Mouse (Mus musculus): ENCODE results near the gene Sar1b. TPM values are rescaled to one million over a fixed set of nuclear protein-coding genes. Genes with fewer than 3 reads are reported as not detected.
"Not testable (repeated sequence)": the region's sequence is repeated elsewhere in the genome, so short reads cannot be mapped to it uniquely, and the experiment has no call there.

Gene Sar1b
- total RNA-seq, 2 experiments from 2014 or later = 119 to 133 TPM

GRCm38 (mm10) chr11:51777478-51777877 is 14.0 kb downstream of the Sar1b start:
- no peak for DNase-seq

- no peak for DNase-seq
Measured at GRCm38 (mm10) chr11:51780773-51781267, 17.3 kb downstream of the Sar1b start.

DNA sequence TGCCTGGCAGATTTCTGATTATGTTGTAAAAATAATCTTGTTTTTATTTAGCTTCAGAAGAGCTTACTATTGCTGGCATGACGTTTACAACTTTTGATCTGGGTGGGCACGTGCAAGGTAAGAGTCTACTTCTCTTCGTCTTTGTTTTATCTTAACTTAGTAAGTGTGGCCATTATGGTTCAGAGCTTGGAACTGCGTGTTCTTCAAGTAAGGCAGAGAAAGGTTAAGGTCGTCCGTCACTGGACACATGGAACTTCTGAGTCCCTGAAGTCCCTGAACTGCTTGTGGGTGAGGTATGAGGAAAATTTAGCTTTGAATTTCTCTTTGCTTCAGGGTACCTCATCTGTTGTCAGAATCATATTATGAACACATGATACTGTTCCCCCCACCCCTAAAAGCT is 19.2 kb downstream of the Sar1b start:
- DNase-seq = no peak

- peak; percentile 56 for DNase-seq
Measured at GRCm38 (mm10) chr11:51785926-51786325, 22.4 kb downstream of the Sar1b start.

DNA sequence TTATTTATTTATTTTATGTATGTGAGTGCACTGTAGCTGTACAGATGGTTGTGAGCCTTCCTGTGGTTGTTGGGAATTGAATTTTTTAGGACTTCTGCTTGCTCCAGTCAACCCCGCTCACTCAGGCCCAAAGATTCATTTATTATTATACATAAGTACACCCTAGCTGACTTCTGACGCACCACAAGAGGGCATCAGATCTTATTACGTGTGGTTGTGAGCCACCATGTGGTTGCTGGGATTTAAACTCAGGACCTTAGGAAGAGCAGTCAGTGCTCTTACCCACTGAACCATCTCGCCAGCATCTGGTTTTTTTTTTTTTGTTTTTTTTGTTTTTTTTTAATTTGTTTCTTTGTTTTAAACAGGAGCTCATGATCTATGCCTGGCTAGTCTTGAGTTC is 26.2 kb downstream of the Sar1b start:
- not testable (repeated sequence) for DNase-seq

- DNase-seq = no peak
Measured at GRCm38 (mm10) chr11:51790662-51791061, 27.2 kb downstream of the Sar1b start.

DNA sequence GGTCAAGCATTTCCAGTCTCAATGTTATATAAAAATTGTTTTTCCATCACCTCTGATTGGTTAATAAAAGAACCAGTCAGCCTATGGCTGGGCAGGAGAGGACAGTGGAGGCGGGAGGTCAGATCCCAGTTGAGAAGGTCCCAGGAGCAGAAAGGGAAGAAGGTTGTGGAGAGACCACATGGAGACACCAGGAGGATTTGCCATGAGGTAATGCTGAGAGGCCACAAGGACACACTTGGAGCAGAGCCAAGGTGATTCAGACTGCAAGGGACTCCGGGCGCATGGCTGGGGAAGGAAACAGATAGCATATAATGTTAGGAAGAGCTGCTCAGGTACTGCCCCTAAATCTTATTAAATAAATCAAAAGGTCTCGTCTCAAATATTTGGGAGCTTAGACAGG is 32.8 kb downstream of the Sar1b start:
- DNase-seq = no peak

DNA sequence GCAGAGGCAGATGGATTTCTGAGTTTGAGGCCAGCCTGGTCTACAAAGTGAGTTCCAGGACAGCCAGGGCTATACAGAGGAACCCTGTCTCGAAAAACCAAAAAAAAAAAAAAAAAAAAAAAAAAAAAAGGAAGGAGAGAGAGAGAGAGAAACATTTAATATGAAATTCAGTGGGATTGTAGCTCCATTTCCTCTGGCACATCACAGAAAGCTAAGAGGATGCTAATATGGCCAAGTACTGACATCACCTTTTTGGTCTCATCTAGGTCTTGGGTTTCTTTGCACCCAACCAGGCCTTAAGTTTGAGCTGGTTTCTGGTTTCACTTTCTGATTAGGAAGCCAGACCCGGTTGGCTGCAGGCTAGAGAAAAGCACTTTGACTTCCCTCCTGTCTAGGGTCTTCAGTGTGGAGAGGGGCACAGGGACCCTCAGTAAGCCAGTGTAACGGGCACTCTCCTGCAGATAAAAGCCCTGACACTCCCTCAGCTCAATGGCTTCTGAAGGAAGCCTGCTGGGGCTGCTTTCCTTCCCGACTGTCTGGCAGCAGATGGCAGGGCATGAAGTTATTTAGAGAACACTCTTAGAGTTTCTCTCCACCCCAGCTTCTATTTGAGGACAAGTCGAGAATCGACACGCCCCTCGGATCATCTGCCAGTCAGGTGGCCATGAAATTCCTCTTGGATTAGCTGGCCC is 37.3 kb downstream of the Sar1b start:
- DNase-seq = no peak

DNA sequence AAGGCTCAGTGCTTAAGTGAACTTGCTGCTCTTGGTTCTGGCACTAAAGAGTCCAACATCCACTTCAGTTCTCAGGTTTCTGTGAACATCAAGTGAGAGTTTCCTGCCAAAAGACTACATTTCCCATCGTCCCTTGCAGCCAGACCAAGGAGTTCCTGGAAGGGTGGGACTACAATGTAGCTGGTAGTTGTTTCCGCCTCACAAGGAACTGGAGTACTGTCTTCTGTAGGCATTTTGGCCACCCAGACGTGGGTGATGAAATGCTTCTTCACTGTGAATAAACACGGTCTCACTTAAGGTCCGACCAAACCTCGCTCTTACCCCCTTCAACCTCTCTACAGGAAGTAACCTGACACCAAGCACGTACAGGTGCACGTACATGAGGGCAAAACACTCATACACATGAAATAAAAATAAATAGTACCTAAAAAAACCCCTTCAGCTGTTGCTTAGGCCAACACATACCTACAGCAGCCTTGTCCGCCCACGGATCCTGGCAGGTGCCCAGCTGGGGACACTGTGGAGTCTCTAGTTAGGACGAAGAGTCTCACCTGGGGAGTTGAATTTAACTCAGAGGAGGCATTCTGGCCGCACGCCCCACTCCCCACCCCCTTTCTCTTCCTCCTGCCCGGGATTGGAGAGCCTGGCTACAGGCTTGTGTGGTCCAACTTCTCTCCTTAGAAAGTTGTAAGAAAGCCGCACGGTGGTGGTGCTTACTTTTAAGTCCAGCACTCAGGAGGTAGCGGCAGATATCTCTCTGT is 41.9 kb downstream of the Sar1b start:
- DNase-seq = peak; percentile 40

DNA sequence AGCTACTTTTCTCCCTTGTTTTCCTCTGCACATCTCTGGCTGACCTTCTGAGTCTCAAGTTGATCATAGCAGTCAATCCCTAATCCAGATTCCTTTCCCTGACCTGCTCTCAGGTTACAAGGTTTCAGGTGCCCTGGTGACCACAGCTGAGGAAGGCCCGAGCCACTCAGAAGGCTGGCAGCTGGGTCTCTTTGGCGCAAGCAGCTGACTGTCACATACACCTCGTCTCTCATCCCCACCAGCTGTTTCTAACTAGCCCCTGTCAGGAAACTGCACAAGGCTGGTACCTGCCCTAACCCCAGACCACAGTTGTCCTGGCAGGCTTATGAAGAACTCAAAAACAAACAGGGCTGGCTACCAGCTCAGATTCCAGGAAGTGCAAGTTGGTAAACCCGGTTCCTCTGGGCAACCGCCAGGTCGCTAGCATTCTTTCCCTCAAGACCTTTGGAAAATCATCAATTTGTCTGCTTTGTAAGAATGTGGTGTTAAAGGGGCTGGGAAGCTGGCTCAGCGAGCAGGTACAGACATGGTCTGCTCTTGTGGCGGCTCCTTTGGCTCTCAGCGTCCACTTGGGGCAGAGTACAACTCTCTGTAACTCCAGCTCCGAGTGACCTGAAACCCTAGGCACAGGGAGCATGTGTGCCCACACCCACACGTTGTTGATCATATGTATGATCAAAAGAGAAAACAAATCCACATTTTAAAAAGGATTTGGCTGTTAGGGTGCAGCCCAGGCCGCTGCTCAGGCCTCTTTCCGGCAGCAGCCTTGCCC is 43.8 kb downstream of the Sar1b start:
- no peak for DNase-seq

GRCm38 (mm10) chr11:51809632-51810224 is 46.2 kb downstream of the Sar1b start:
- DNase-seq = no peak

DNA sequence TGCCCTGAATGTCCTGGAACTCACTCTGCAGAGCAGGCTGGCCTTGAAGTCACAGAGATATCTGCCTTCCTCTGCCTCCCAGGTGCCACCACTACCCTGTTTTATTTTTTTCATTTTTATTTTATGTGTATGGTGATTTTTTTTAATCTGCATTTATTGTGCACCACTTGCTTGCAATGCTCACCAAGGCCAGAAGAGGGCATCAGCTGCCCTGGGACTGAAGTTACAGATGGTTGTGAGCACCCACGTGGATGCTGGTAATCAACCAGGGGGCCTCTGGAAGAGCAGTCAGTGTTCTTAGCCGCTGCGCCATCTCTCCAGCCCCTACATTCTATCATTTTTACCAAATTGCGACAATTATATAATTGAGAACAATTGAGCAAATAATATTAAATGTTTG is 47.7 kb downstream of the Sar1b start:
- no peak for DNase-seq

DNA sequence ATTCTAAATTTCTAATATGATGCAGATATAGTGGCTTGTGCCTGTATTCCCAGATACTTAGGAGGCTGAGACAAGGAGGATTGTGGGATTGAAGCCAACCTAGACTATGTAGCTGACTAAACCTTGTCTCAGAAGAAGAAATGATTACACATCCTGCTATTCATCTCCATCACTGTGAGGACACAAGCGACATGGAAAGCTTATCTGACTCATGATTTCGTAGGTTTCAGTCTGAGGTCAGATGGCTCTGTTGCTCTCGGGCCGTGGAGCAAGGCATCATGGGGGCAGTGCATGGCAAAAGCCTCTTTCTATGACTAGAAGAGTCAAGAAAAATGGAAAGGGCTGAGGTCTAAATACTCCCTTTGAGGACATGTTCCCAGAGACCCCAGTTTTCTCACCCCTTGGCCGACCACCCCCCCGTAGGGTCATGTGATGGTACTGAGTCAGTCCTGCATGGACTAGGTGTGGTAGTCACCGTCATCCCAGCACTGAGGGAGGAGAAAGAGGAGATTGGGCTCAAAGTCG is 48.6 kb downstream of the Sar1b start:
- no peak for DNase-seq

DNA sequence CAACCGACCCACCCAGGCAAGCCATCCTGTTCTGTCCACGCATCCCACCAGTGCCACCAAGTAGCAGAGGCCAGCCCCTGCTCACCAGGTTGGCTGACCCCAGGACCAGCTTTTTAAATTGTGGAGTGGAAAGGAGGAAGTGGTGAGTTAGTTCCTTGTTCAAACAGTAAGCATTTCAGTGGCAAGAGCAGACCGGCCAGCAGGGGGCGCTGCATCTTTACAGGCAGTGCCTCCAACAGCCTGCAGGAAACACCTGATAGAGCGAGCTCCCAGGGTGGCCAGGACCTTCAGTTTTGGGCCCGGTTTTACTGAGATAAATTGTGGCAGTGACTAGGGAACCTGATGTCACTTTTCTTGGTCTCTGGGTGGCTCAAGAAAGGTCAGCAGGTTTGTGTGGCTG is 54.3 kb downstream of the Sar1b start:
- DNase-seq = peak; percentile 97

DNA sequence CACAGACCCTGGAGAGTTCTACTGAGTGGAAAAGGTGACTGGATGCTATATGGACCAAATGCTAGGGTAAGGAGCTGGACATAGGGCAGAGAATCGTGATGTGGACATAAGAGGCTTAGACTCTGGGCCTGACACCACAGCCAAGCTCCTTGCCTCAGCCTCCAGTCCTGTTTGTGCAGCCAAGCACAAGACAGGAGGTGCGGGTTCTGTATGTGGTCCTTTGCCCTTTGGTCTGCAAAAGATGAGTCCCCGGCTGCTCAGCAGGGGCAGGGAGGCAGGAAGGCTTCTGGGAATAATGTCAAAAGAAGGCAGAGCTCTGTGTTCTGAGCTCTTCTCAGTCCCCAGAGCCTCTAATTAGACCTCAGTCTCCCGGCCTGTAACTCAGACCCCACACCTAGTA is 55.4 kb downstream of the Sar1b start:
- DNase-seq = no peak

DNA sequence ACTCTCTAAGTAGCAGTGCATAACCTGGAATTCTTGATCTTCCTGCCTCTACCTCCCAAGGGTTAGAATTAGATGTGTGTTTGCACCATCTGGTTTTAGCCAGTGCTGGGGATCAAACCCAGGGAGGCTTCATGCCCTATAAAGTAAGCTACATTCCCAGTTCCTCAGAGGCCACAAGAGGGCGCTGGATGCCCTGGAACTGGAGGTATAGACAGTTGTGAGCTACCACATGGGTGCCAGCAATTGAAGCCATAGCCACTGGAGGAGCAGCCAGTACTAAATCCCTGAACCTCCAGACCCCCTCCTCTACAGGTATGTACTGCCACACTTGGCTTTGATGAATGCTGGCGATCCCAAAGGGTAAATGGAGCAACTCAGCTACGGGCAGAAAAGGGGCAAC is 56.5 kb downstream of the Sar1b start:
- DNase-seq = peak; percentile 39

- DNase-seq = peak; percentile 90
Measured at GRCm38 (mm10) chr11:51820861-51821260, 57.4 kb downstream of the Sar1b start.

DNA sequence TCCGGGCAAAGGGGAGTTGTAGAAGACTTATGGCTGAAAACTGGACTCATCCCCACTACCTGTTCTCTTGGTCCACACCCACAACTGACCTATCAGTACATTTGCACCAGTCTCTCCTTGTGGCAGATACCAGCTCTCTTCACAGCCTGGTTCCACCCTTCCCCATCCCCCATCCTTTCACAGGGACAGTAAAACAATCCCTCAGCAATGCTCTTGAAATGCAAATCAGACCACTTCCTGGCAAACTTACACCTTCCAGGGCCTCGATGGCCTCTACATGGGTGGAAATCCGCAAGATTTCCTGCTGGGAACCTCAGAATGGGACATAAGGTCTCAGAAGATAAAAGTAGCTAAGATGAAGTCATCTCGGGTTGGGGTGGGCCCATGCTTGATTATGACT is 59.2 kb downstream of the Sar1b start:
- DNase-seq = no peak

DNA sequence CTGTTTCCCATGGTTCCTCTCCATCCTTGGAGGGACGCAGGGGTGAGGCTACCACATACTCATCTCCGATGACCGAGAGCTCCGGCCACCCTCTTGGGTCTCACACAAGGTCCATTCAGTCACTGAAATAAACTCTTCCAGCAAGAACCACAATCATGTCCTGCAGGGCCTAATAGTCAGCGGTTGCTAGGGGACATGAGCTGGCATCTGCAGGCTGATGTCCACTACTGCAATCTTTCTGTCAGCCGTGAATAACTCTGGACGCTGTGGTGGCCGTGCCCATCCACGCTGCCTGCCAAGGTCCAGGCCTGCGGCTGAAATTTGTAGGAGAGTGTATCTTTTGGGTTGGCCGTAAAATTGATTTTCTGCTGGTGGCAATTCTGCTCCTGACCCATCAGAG is 59.8 kb downstream of the Sar1b start:
- no peak for DNase-seq

- DNase-seq = peak; percentile 43
Measured at GRCm38 (mm10) chr11:51823963-51824753, 60.7 kb downstream of the Sar1b start.

- DNase-seq = no peak
Measured at GRCm38 (mm10) chr11:51824867-51825424, 61.5 kb downstream of the Sar1b start.
